Mouse (Mus musculus) forebrain, postnatal 0 days (tissue): Measurements from ENCODE around the gene Efcab11. TPM values are rescaled to one million over a fixed set of nuclear protein-coding genes. Genes with fewer than 3 reads are reported as not detected.

Experiments used
- ATAC-seq: fragments of 200-750 bp; cut with Nextera tagmentation; 2 replicates; pipeline ENCODE4 v1.8.0; 2017; ENCODE audit warnings: mild to moderate bottlenecking, moderate library complexity
- DNase-seq: peaks from one replicate; pipeline ENCODE4 v3.0.0-alpha.2; 2015
- H3K27ac ChIP-seq: fragments of 300-500 bp; sonication (generic); 2 replicates; pipeline ENCODE4 v1.5.1; 2014; ENCODE audit warnings: low read depth, mild to moderate bottlenecking, antibody characterized with exemption, low read length, moderate library complexity, mixed read lengths
- H3K27me3 ChIP-seq: fragments of 300-500 bp; sonication (generic); 2 replicates; pipeline ENCODE4 v1.6.1; 2014; ENCODE audit warnings: mild to moderate bottlenecking, low read length, mixed read lengths; ENCODE audit not compliant: insufficient read depth
- H3K36me3 ChIP-seq: fragments of 300-500 bp; sonication (generic); 2 replicates; pipeline ENCODE4 v1.6.1; 2014; ENCODE audit warnings: mild to moderate bottlenecking, moderate library complexity; ENCODE audit not compliant: insufficient read depth
- H3K4me1 ChIP-seq: fragments of 300-500 bp; sonication (generic); 2 replicates; pipeline ENCODE4 v1.6.1; 2014; ENCODE audit warnings: antibody characterized with exemption; ENCODE audit not compliant: insufficient read depth
- H3K4me2 ChIP-seq: fragments of 300-500 bp; sonication (generic); 2 replicates; pipeline ENCODE4 v1.6.1; 2014; ENCODE audit warnings: low read depth, mild to moderate bottlenecking, moderate library complexity
- H3K4me3 ChIP-seq: fragments of 300-500 bp; sonication (generic); 2 replicates; pipeline ENCODE4 v1.5.1; 2014; ENCODE audit warnings: low read depth, low read length, mixed read lengths
- H3K9ac ChIP-seq: fragments of 300-500 bp; sonication (generic); 2 replicates; pipeline ENCODE4 v1.6.1; 2014; ENCODE audit warnings: mild to moderate bottlenecking
- H3K9me3 ChIP-seq: fragments of 300-500 bp; sonication (generic); 2 replicates; pipeline ENCODE4 v1.6.1; 2016; ENCODE audit warnings: low read length
- CTCF ChIP-seq: sonication (generic); IDR thresholded peaks from 2 replicates; pipeline ENCODE4 v1.5.1; 2016; ENCODE audit warnings: antibody characterized with exemption, control low read depth, low read depth
- WGBS: fragments of 180-500 bp; shearing (Covaris S2); extraction: QIAGEN DNeasy Blood & Tissue Kit; methylation state at CpG from one replicate; pipeline ENCODE4 v1.1.7; 2014; 5-methylcytosine and 5-hydroxymethylcytosine counted together
- polyA plus RNA-seq: library from polyadenylated mRNA; unstranded; fragments of >200 nt; fragmentation: Nextera tagmentation; extraction: Ambion mirVana; gene quantifications from 2 replicates; pipeline ENCODE4 v1.2.1, GENCODE M21; 2015
- total RNA-seq: library from RNA; depleted of rRNA; stranded (reverse); fragments of >200 nt; gene quantifications from 2 replicates; pipeline ENCODE4 v1.2.3, GENCODE M21; 2014; rRNA removed

Gene Efcab11
- total and polyA plus RNA-seq, 2 experiments from 2014 or later = 3.3 to 3.7 TPM

DNA sequence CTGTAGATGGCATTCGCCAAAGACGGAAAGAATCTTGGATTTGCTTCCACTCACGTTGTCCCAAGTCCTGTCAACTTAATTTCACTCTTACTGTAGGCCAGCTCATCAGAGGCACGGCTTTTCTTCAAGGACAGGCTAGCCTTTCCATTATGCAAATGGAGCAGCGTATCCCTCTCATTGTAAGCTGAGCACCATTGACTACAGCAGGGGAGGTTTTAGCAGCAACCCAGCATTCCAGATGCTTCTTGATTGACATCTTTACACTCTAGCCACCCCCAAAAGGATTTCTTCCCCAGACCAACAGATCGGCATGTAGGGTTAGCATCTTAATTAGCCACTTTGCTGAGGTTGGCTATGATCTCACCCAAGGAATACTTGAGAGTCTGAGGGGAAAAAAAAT lies 231.8 kb downstream of the Efcab11 start:
- 31% methylated on average over 6 of the region's 6 CpGs for WGBS
- no peak for TF ChIP-seq CTCF

GRCm38 (mm10) chr12:99649732-99650131 lies 234.5 kb downstream of the Efcab11 start:
- DNase-seq = no peak
- no peaks in the 10 kb centered on the region for H3K27me3 ChIP-seq
- H3K4me3 ChIP-seq = no peak overlapping the region
- no peaks in the 10 kb centered on the region for H3K9me3 ChIP-seq
- H3K9ac ChIP-seq = no peak overlapping the region
- no peak for TF ChIP-seq CTCF
- H3K27ac ChIP-seq = no peak overlapping the region
- 0 out of 2 replicates have a peak, but pooled peaks cover 2% of the 10 kb centered on the region for H3K4me1 ChIP-seq
- 63% methylated on average over 2 of the region's 2 CpGs for WGBS
- no peaks in the 10 kb centered on the region for H3K36me3 ChIP-seq
- no peak overlapping the region for H3K4me2 ChIP-seq
- ATAC-seq = no peak

More for the DNA sequence above, 231.8 kb downstream of the Efcab11 start:
- no peaks in the 10 kb centered on the region for H3K27me3 ChIP-seq
- DNase-seq = no peak
- no peak overlapping the region for H3K27ac ChIP-seq
- H3K4me3 ChIP-seq = no peak overlapping the region
- no peaks in the 10 kb centered on the region for H3K36me3 ChIP-seq
- H3K9me3 ChIP-seq = no peaks in the 10 kb centered on the region
- H3K4me2 ChIP-seq = no peak overlapping the region
- 0 out of 2 replicates have a peak, but pooled peaks cover 2% of the 10 kb centered on the region for H3K4me1 ChIP-seq
- ATAC-seq = no peak
- H3K9ac ChIP-seq = no peak overlapping the region

DNA sequence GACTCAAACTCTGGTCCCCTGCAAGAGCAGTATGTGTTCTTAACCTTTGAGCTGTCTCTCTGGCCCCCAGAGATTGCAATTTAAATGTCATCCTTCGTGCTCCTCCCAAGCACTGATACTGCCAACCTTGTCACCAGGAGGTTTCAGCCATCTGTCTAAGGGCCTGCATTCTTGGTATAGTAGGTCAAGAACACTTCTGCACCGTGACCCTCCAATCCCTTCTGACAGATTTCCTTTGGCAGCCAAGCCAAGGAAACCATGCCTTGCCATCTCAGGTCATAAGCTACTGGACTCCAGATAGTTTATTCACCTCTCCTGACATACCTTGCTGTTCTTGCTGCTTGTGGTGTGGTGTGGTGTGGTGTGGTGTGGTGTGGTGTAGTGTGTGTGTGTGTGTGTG lies 235.5 kb downstream of the Efcab11 start:
- no peaks in the 10 kb centered on the region for H3K9me3 ChIP-seq
- ATAC-seq (no peak), DNase-seq (no peak)
- WGBS = 89% methylated on average over 2 of the region's 2 CpGs
- no peaks in the 10 kb centered on the region for H3K27me3 ChIP-seq
- no peak overlapping the region for H3K4me2 ChIP-seq
- H3K27ac ChIP-seq = no peak overlapping the region
- 0 out of 2 replicates have a peak, but pooled peaks cover 2% of the 10 kb centered on the region for H3K4me1 ChIP-seq
- H3K9ac ChIP-seq = no peak overlapping the region
- no peaks in the 10 kb centered on the region for H3K36me3 ChIP-seq
- H3K4me3 ChIP-seq = no peak overlapping the region
- no peak for TF ChIP-seq CTCF

GRCm38 (mm10) chr12:99646556-99647354 lies 237.5 kb downstream of the Efcab11 start:
- Histone ChIP-seq H3K9ac (no peak overlapping the region), H3K36me3 (no peaks in the 10 kb centered on the region), H3K27ac (no peak overlapping the region), H3K4me3 (no peak overlapping the region), H3K27me3 (no peaks in the 10 kb centered on the region), H3K4me2 (no peak overlapping the region), H3K9me3 (no peaks in the 10 kb centered on the region), H3K4me1 (no peaks in the 10 kb centered on the region)
- 91% methylated on average over 11 of the region's 11 CpGs for WGBS
- ATAC-seq = no peak
- TF ChIP-seq CTCF = no peak
- DNase-seq = no peak

GRCm38 (mm10) chr12:99645418-99645817 lies 238.8 kb downstream of the Efcab11 start:
- peak; percentile 63; the same call in 1 of the 2 replicates for ATAC-seq
- TF ChIP-seq CTCF = no peak
- no peak overlapping the region for H3K27ac ChIP-seq
- 95% methylated on average over 18 of the region's 18 CpGs for WGBS
- no peak for DNase-seq
- no peaks in the 10 kb centered on the region for H3K9me3 ChIP-seq
- H3K36me3 ChIP-seq = no peaks in the 10 kb centered on the region
- H3K4me1 ChIP-seq = 0 out of 2 replicates have a peak, but pooled peaks cover 2% of the 10 kb centered on the region
- H3K4me3 ChIP-seq = no peak overlapping the region
- no peak overlapping the region for H3K4me2 ChIP-seq
- H3K27me3 ChIP-seq = no peaks in the 10 kb centered on the region
- no peak overlapping the region for H3K9ac ChIP-seq

- Histone ChIP-seq H3K9me3 (no peaks in the 10 kb centered on the region), H3K27me3 (no peaks in the 10 kb centered on the region), H3K4me1 (peaks cover 7% of the 10 kb centered on the region; the same call in 1 of the 2 replicates), H3K27ac (no peak overlapping the region), H3K4me2 (no peak overlapping the region), H3K36me3 (no peaks in the 10 kb centered on the region), H3K4me3 (no peak overlapping the region), H3K9ac (no peak overlapping the region)
- TF ChIP-seq CTCF = no peak
- ATAC-seq (peak; percentile 73), DNase-seq (no peak)
- 92% methylated on average over 37 of the region's 37 CpGs for WGBS
Measured at GRCm38 (mm10) chr12:99644966-99645365, 239.3 kb downstream of the Efcab11 start.

Other genes with a start within 250 kb of the Efcab11 start
- 12.9 and 18.5 TPM in 2 replicates for gene Tdp1, start 78 bp upstream of the Efcab11 start, total RNA-seq
- gene Tdp1, start 78 bp upstream of the Efcab11 start, polyA plus RNA-seq = 41.9 and 45.3 TPM in 2 replicates
- gene Kcnk13, start 80.1 kb upstream of the Efcab11 start, total RNA-seq = 3.2 and 4.3 TPM in 2 replicates
- gene Kcnk13, start 80.1 kb upstream of the Efcab11 start, polyA plus RNA-seq = 1.4 and 2.5 TPM in 2 replicates
- gene Psmc1, start 225.7 kb upstream of the Efcab11 start, total RNA-seq = 152 and 176 TPM in 2 replicates
- 281 and 298 TPM in 2 replicates for gene Psmc1, start 225.7 kb upstream of the Efcab11 start, polyA plus RNA-seq